Mouse (Mus musculus) forebrain, embryonic 11.5 days (tissue): ENCODE results near the gene Lbhd1. TPM values are rescaled to one million over a fixed set of nuclear protein-coding genes. Genes with fewer than 3 reads are reported as not detected.

Experiments used
- ATAC-seq: fragments of 200-750 bp; cut with Nextera tagmentation; replicated peaks from 2 replicates; pipeline ENCODE4 v1.8.0; 2017; ENCODE audit warnings: moderate TSS enrichment; ENCODE audit not compliant: low FRiP score
- DNase-seq: peaks from one replicate; pipeline ENCODE4 v3.0.0-alpha.2; 2017; ENCODE audit warnings: low spot score
- H3K27ac ChIP-seq: fragments of 300-500 bp; sonication (generic); 2 replicates; pipeline ENCODE4 v1.5.1; 2014; ENCODE audit warnings: low read depth, low read length
- H3K27me3 ChIP-seq: fragments of 300-500 bp; sonication (generic); 2 replicates; pipeline ENCODE4 v1.6.1; 2014; ENCODE audit warnings: mild to moderate bottlenecking, low read length, mixed read lengths; ENCODE audit not compliant: control insufficient read depth, insufficient read depth
- H3K36me3 ChIP-seq: fragments of 300-500 bp; sonication (generic); 2 replicates; pipeline ENCODE4 v1.6.1; 2014; ENCODE audit warnings: mild to moderate bottlenecking, low read length, moderate library complexity, mixed read lengths; ENCODE audit not compliant: control insufficient read depth, insufficient read depth
- H3K4me1 ChIP-seq: fragments of 300-500 bp; sonication (generic); replicated peaks from 2 replicates; pipeline ENCODE4 v1.6.1; 2014; ENCODE audit warnings: low read length, mixed read lengths; ENCODE audit not compliant: control insufficient read depth, insufficient read depth
- H3K4me2 ChIP-seq: fragments of 300-500 bp; sonication (generic); 2 replicates; pipeline ENCODE4 v1.6.1; 2014; ENCODE audit warnings: low read depth, mild to moderate bottlenecking, low read length, moderate library complexity, mixed read lengths; ENCODE audit not compliant: severe bottlenecking
- H3K4me3 ChIP-seq: fragments of 300-500 bp; sonication (generic); 2 replicates; pipeline ENCODE4 v1.5.1; 2014; ENCODE audit warnings: low read depth, low read length
- H3K9ac ChIP-seq: fragments of 300-500 bp; sonication (generic); 2 replicates; pipeline ENCODE4 v1.6.1; 2014; ENCODE audit warnings: low read length
- H3K9me3 ChIP-seq: fragments of 300-500 bp; sonication (generic); 2 replicates; pipeline ENCODE4 v1.6.1; 2016; ENCODE audit warnings: low read length, mixed read lengths; ENCODE audit not compliant: control insufficient read depth
- WGBS: fragments of 180-500 bp; shearing (Covaris S2); extraction: QIAGEN DNeasy Blood & Tissue Kit; methylation state at CpG from one replicate; pipeline ENCODE4 v1.1.7; 2014; 5-methylcytosine and 5-hydroxymethylcytosine counted together
- polyA plus RNA-seq: library from polyadenylated mRNA; unstranded; fragments of >200 nt; fragmentation: Nextera tagmentation; extraction: Ambion mirVana; gene quantifications from 2 replicates; pipeline ENCODE4 v1.2.1, GENCODE M21; 2014

Lbhd1 gene
- polyA plus RNA-seq, 1 experiment from 2014 or later, result 110 TPM

DNA sequence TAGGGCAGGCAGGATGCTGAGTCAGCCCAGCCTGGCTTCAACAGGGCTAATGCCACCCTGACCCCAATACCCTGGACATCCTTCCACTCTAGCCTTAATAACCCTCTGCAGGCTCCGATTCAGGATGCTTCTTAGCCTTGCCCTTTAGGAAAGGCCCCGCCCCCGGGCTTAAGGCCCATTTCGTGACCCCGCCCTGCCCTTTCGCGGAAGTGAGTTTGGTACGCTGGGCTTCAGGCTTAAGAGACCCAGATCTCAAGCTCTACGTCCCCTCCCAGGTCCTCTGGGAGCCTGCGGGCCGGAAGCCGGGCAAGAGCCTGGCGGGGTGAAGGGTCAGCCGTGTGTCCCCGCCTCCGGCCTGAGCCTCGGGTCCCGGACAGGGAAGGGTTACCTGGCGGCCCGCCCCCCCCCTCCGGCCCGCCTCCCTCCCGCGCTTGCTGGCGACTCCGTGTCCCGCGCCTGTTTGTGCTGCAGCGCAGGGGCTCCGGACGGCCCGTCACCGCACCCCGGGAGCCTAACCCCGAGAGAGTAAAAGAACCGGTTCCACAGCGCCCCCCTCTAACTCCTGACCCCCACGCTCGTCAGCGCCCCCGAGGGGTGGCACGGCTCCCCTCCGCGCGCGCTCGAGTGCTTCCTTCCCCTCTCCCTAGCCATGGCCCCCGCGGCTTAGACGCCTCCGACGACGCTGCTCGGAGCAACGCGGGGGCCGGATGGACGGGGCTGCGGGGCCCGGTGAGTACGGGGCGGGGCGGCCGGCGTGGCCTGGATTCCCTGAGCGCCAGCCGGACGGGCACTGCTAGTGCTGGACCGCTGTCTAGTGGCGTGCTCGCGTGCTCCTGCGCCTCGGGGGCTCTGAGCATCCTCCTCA, 45.9 kb downstream of the Lbhd1 start, which contains the start of the genes Rom1 and Eml3:
TSS of gene Rom1 (minus strand) at position 133 of the 865 bp plus-strand sequence.
TSS of gene Eml3 (plus strand) at position 329 of the 865 bp plus-strand sequence.
- Histone ChIP-seq H3K27ac (peak within 1 kb of the TSS; percentile 25; the same call in 1 of the 2 replicates), H3K4me3 (peak within 1 kb of the TSS; percentile 64), H3K36me3 (no peaks in the 10 kb centered on the region; the same call in 1 of the 2 replicates), H3K9me3 (no peaks in the 10 kb centered on the region), H3K4me2 (peak within 1 kb of the TSS; percentile 86), H3K9ac (peak within 1 kb of the TSS; percentile 79), H3K27me3 (no peaks in the 10 kb centered on the region), H3K4me1 (peaks cover 11% of the 10 kb centered on the region; the same call in 1 of the 2 replicates)
- DNase-seq (peak; percentile 79), ATAC-seq (peak; percentile 82)
- WGBS, result under 1% methylated on average over 47 of the region's 74 CpGs

DNA sequence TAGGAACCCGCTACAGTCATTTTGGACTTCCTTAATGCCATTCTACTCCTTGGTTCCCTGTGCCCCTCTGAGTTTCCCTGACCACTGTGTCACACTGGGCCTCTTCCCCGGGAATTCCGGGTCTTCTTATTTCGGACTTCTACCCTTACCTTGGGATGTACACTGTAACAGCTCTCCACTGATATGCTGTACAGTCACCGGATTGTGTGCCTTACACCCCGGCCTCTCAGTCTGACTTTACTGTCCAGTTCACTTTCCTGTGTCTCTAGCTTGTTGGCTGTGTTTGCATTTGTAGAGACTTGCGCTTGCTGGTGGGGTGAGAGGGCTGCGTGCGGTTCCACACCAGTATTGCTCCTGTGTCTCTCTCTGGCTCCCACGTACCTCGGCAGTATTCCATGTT, 46.6 kb downstream of the Lbhd1 start:
- H3K27me3 ChIP-seq, result no peaks in the 10 kb centered on the region
- no peaks in the 10 kb centered on the region for H3K9me3 ChIP-seq
- H3K4me1 ChIP-seq, result peaks cover 11% of the 10 kb centered on the region; the same call in 1 of the 2 replicates
- 18% methylated on average over 11 of the region's 11 CpGs for WGBS
- DNase-seq (no peak), ATAC-seq (no peak)
- H3K27ac ChIP-seq, result no peak overlapping the region
- peak overlapping the region; percentile 86 for H3K4me2 ChIP-seq
- H3K36me3 ChIP-seq, result no peaks in the 10 kb centered on the region; the same call in 1 of the 2 replicates
- peak overlapping the region; percentile 79 for H3K9ac ChIP-seq
- H3K4me3 ChIP-seq, result peak overlapping the region; percentile 64

GRCm38 (mm10) chr19:8930771-8931170, 47.2 kb downstream of the Lbhd1 start:
- ATAC-seq, result no peak

DNA sequence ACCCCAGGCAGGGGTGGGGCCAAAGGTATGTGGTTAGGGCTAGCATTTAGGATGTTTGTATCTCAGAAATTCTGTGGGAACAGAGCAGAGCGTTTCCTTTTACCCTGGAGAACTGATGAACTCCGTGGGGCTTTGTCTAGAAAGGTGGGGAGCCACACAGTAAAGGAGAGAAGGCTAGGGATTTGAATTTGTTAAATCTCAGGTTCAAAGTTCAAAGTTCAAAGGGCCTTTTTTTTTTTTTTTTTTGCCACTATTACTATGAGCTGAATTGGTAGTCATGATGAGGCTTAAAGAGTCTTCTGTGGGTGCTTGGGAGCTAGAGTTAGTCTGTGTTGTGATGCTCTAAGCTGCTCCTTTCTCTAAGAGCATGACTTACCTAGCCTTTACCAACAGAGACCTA, 53.2 kb downstream of the Lbhd1 start:
- H3K4me2 ChIP-seq, result no peak overlapping the region
- no peak for DNase-seq

More at GRCm38 (mm10) chr19:8930771-8931170, 47.2 kb downstream of the Lbhd1 start:
- H3K4me1 ChIP-seq, result peaks cover 11% of the 10 kb centered on the region; the same call in 1 of the 2 replicates
- WGBS, result 81% methylated on average over 7 of the region's 7 CpGs
- H3K36me3 ChIP-seq, result no peaks in the 10 kb centered on the region; the same call in 1 of the 2 replicates
- H3K27me3 ChIP-seq, result no peaks in the 10 kb centered on the region
- H3K27ac ChIP-seq, result no peak overlapping the region
- no peak overlapping the region; the same call in 1 of the 2 replicates for H3K9ac ChIP-seq
- no peak overlapping the region for H3K4me3 ChIP-seq
- H3K9me3 ChIP-seq, result no peaks in the 10 kb centered on the region
- DNase-seq, result no peak
- no peak overlapping the region; the same call in 1 of the 2 replicates for H3K4me2 ChIP-seq

DNA sequence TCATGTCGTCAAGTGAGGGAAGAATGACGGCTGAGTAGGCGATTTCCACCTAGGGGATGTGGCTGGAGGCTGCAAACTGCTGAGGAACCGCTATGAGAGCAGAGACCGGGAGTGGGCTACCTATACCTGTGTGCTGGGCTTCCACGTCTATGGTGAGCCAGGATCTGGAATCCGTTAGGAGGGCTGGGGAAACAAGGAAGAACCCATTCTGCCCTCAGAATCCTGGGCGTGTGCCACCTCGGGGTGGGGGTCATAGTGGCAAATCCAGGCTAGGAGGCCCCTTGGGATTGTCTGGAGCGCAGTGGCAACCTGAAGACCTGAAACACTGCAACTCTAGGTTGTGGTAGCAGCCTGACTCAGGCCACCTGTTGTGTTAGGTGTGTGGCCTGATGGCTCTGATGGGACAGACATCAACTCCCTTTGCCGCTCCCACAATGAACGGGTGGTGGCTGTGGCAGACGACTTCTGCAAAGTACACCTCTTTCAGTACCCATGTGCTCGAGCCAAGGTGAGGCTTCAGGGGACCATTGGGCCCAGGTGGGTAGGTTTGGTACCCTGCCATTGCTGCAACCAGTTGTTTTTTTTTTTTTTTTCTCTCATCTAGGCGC, 57.1 kb downstream of the Lbhd1 start:
- Histone ChIP-seq H3K27me3 (no peaks in the 10 kb centered on the region), H3K4me3 (peak overlapping the region; percentile 97), H3K36me3 (peaks cover under 1% of the 10 kb centered on the region; the same call in 1 of the 2 replicates), H3K27ac (peak overlapping the region; percentile 94), H3K4me1 (peaks cover 15% of the 10 kb centered on the region; the same call in 1 of the 2 replicates), H3K4me2 (peak overlapping the region; percentile 65), H3K9ac (peak overlapping the region; percentile 99; the same call in 1 of the 2 replicates), H3K9me3 (no peaks in the 10 kb centered on the region)
- 83% methylated on average over 15 of the region's 15 CpGs for WGBS
- DNase-seq (peak; percentile 51), ATAC-seq (no peak)

More for the DNA sequence above, 53.2 kb downstream of the Lbhd1 start:
- WGBS, result 81% methylated on average over 2 of the region's 2 CpGs
- H3K36me3 ChIP-seq, result no peaks in the 10 kb centered on the region; the same call in 1 of the 2 replicates
- no peaks in the 10 kb centered on the region for H3K27me3 ChIP-seq
- no peak for ATAC-seq
- H3K27ac ChIP-seq, result no peak overlapping the region
- no peaks in the 10 kb centered on the region for H3K9me3 ChIP-seq
- no peak overlapping the region for H3K9ac ChIP-seq
- no peak overlapping the region for H3K4me3 ChIP-seq
- peaks cover 6% of the 10 kb centered on the region; the same call in 1 of the 2 replicates for H3K4me1 ChIP-seq

DNA sequence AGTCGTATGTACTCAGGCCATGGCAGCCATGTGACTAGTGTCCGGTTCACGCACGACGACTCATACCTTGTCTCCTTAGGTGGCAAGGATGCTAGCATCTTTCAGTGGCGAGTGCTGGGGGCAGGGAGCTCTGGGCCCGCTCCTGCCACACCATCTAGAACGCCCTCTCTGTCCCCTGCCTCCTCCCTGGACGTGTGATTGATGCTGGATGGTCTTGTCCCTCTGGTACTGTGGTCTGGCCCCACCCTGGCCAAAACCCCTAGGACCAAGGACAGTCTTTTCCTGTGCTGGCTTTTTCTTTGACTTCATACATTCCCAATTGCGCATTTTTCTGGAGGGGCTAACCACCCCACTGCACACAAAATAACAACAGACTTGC, 57.6 kb downstream of the Lbhd1 start:
- Histone ChIP-seq H3K27me3 (no peaks in the 10 kb centered on the region), H3K4me1 (peaks cover 15% of the 10 kb centered on the region; the same call in 1 of the 2 replicates), H3K9ac (peak overlapping the region; percentile 99), H3K4me2 (peak overlapping the region; percentile 65), H3K27ac (peak overlapping the region; percentile 94), H3K36me3 (peaks cover 6% of the 10 kb centered on the region), H3K4me3 (peak overlapping the region; percentile 97), H3K9me3 (no peaks in the 10 kb centered on the region)
- DNase-seq (no peak), ATAC-seq (peak; percentile 47)
- WGBS, result 41% methylated on average over 10 of the region's 10 CpGs

- H3K9me3 ChIP-seq, result no peaks in the 10 kb centered on the region
- ATAC-seq (peak; percentile 97), DNase-seq (peak; percentile 99)
- peak within 1 kb of the TSS; percentile 97 for H3K4me3 ChIP-seq
- peaks cover 15% of the 10 kb centered on the region; the same call in 1 of the 2 replicates for H3K4me1 ChIP-seq
- WGBS, result under 1% methylated on average over 64 of the region's 64 CpGs
- peak within 1 kb of the TSS; percentile 94 for H3K27ac ChIP-seq
- H3K9ac ChIP-seq, result peak within 1 kb of the TSS; percentile 99
- no peaks in the 10 kb centered on the region for H3K27me3 ChIP-seq
- H3K36me3 ChIP-seq, result peaks cover 9% of the 10 kb centered on the region
- H3K4me2 ChIP-seq, result peak within 1 kb of the TSS; percentile 65
Measured at GRCm38 (mm10) chr19:8941515-8942217, 58.1 kb downstream of the Lbhd1 start, which contains the start of gene Mta2. Gene Mta2 (plus strand): TSS chr19:8941875.
